Mouse (Mus musculus) fibroblast of lung, adult 2 months (primary cell): ENCODE results near the gene Actb.

ENCODE experiments used
- DNase-seq: peaks from one replicate; pipeline ENCODE4 v3.0.0-alpha.2; 2011; ENCODE audit warnings: low read depth

The Actb gene

GRCm38 (mm10) chr5:142922251-142922650 is 15.7 kb upstream of the Actb start:
- no peak for DNase-seq

DNA sequence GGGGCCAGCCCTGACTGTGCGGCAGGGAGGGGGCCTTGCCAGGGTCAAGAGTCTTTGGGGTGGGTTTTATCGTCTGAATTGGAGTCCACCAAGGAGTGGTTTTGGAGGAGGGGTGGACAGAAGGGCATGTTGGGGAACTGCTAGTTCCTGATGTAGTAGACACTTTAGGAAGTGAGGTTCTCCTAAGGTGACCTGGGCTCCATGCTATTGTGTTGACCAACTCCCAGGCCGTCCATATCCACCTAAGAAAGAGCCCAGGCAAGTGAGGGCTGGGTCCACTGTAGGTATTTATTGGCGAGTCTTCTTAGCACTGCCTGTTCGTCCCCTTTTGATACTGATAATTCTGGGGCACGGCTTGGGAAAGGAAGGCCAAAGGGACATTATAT is 14.5 kb upstream of the Actb start:
- DNase-seq: no peak

GRCm38 (mm10) chr5:142920311-142921073 is 13.9 kb upstream of the Actb start:
- DNase-seq: peak; percentile 89

DNA sequence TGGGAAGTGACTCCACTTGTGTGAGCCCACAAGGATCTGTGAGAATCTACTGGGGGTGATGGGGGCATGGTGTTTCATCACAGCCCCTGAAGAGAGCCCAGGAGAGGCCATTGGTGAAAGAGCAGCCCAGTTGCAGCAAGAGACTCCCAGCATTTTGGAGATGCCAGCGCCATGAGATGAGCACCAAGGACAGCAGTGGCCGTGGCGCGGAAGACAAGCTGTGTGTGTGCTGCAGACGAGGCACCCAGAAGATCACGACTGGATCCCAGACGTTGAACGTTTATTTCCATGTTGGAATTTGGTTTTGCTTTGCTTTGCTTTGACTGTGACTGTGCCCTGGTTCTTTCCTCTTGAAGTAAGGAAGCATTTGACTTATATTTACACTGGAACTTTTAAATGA is 10.8 kb upstream of the Actb start:
- no peak for DNase-seq

DNA sequence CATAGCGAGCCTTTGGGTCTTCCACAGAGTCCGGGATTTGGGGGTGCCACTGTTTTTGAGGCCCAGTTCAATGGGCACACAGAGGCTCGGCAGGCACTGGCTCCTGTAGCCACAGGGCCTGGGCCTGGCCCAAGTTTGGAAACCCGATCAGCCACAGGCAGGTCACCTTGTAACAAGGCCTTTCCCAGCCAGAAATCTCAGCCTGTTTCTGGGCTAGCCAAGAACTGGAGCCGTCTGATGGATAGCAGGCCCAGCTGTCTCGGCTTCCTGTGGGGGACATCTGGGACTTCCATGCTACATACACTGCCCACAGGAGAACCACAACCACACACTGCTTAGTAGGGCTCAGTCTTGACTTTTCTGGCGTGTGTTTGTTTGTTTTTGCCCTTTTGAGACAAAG is 10.0 kb upstream of the Actb start:
- no peak for DNase-seq

DNA sequence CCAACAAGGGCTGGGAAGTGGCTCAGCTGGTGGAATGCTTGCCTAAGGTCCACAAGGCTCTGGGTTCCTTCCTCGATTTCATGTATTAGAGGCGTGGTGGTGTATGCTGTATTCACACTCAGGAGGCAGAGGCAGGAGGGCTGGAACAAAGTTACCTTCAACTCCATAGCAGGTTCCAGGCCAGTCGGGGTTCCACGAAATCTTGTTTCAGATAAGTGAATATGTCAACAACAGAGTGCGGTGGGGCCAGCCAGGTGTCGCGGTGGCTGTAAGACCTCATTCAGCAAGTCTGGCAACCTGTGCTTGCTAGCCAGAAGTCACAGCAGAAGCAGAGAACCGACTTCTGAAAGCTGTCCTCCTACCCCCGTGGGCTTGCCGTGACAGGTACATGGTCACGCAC is 8.7 kb upstream of the Actb start:
- no peak for DNase-seq

GRCm38 (mm10) chr5:142912739-142913138 is 6.2 kb upstream of the Actb start:
- DNase-seq: no peak

DNA sequence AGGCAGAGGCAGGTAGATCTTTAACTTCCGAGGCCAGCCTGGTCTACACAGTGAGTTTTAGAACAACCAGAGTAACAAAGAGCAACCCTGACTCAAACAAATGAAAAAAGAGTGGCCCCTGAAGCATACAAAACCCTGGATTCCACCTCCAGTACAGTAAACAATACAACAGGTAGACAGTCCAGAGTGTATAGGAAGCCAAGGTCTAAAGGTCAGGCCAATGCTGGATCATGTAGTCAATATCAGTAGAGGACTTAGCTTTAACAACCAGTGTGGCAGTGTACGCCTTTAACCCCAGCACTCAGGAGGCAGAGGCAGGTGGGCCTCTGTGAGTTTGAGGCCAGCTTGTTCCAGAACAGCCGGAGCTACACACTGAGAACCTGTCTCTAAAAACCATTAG is 5.8 kb upstream of the Actb start:
- no peak for DNase-seq

GRCm38 (mm10) chr5:142911629-142912028 is 5.1 kb upstream of the Actb start:
- no peak for DNase-seq

- no peak for DNase-seq
Observed at GRCm38 (mm10) chr5:142909576-142910278, 3.2 kb upstream of the Actb start.

DNA sequence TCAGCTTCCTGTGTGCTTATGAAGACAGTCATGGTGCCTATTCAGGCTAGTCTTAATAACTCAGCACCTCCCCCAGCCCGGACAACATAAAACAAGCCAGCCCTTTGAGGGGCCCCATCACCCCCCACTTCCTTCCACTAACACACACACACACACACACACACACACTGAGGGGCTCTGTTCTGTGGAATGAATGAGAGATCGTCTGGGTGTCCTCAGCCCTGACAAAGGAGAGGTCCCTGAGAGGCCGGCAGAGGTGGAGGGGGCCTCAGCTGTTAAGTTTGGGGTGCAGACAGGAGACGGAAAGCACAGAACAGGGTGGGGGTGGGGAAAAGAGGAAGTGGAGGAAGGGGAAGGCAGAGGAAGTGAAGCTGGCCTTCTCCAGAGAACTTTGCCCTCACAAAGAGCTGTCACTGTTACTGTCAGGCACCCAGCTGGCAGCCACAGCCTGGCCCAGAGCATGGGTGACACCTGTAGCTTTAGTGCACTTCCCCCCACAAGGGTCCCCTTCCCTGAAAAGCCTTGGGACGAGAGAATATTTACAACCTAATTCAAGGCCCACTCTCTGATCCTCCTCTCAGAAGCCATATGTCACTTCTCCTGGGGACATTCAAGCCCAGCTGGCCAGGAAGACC is 2.5 kb upstream of the Actb start:
- no peak for DNase-seq

DNA sequence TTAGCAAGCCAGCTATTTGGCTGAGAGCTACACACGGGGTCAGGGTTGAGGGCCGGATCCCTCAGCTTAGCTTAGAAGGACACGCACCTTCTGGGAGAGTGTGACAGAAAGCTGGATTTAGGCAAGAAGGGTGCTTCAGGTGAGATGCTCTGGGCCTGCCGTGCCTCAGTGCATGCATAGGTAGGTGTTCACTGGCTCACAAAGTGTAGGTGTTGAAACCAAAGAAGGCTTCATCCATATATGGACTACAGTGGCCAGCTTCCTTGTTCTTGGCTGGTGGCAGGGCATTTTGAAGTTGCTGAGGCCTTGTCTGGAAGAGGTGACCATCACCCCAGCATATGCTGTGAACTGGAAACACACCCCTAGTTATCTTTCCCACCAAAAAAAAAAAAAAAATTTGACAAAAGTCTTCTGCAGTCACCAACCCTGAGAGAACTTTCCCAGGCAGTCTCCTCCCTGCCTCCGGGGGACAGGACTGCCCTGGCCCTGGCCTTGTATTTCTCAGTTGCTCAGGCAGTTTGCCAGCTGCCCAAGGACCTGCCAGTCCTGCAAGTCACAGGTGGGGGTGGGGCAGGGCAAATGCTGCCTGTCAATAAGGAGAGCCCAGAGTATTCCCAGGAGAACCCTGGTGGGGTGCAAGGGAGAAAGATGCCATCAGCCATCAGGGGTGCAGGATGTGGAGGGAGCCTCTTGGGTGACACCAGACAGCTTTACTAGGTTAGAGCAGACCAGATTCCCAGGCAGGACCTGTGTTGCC is 1.4 kb upstream of the Actb start:
- DNase-seq: no peak

DNA sequence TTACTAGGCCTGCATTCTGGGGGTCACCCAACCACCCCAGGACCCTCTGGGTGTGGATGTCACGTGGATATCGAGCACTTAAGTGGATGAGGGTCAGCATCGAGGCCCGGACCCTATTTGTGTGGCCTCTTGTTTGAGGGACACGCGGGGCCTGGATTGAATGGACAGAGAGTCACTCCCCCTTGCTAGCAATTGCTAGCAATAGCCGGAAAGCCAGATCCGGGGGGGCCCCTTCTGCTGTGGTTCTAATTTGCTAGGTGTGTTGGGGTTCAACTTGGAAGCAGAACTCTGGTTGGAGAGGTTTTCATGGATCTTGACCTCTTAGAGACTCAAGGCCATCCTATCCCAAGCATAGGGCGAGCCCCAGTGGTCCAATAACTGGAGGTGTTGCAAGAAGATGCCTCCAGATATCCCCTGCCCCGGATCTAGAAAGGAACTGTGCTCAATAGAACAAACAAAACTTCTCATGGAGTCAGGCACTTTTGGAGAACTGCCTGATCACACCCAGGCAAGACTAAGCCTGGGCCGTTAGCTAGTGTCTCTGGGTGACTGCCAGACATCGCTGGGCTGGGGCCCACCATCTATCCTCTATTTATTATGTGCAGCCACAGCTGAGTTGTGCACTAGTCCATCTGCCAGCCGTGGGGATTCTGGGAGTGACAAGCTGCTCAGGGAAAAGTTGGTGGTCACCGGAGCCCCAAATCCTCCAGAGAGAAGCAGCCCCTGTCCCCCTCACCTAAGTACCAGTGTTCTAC is 671 bp upstream of the Actb start:
- DNase-seq: no peak

DNA sequence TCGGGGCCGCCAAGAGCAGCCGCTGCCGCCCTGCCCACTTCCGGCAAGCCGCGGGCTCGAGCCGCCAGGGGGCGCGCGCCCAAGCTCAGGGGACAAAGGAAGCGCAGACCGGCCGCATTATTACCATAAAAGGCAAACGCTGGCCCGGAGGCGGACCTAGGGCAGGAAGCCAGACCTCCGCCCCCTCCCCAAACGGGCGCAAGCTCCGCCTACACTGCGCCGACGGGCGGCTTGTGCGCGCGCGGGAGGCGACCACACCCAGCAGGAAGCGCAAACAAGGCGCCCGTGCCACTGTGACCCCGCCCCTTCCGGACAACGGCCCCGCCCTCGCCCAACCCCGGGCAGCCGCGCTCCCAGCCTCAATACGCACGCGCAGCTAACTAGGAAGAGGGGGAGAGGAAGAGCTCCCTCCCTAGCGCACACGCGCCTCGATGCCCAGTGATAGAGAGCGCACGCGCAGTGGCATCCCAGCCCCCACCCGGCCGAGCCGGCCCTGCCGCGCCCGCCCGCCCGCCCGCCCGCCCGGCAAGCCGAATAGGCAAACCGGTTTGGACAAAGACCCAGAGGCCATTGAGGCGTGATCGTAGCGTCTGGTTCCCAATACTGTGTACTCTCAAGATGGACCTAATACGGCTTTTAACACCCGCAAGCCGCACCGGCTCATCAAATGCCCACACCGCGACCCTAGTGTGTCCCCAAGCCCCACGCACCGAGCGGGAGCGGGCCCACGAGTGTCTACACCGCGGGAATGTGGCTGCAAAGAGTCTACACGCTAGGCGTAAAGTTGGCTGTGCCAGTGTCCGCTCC is 626 bp downstream of the Actb start:
- peak; percentile 93 for DNase-seq

DNA sequence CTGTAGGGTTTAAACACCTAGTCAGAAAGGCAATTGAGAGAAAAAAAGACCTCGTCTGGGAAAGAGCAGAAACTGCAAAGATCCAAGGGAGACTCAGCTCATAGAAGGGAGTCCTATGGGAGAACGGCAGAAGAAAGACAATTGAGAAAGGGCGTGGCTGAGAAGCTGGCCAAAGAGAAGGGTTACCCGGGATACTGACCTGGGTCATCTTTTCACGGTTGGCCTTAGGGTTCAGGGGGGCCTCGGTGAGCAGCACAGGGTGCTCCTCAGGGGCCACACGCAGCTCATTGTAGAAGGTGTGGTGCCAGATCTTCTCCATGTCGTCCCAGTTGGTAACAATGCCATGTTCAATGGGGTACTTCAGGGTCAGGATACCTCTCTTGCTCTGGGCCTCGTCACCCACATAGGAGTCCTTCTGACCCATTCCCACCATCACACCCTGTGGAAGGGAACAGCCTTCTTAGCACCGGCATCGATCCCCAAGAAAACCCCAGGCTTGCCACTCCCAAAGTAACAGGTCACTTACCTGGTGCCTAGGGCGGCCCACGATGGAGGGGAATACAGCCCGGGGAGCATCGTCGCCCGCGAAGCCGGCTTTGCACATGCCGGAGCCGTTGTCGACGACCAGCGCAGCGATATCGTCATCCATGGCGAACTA is 1.4 kb downstream of the Actb start:
- no peak for DNase-seq

DNA sequence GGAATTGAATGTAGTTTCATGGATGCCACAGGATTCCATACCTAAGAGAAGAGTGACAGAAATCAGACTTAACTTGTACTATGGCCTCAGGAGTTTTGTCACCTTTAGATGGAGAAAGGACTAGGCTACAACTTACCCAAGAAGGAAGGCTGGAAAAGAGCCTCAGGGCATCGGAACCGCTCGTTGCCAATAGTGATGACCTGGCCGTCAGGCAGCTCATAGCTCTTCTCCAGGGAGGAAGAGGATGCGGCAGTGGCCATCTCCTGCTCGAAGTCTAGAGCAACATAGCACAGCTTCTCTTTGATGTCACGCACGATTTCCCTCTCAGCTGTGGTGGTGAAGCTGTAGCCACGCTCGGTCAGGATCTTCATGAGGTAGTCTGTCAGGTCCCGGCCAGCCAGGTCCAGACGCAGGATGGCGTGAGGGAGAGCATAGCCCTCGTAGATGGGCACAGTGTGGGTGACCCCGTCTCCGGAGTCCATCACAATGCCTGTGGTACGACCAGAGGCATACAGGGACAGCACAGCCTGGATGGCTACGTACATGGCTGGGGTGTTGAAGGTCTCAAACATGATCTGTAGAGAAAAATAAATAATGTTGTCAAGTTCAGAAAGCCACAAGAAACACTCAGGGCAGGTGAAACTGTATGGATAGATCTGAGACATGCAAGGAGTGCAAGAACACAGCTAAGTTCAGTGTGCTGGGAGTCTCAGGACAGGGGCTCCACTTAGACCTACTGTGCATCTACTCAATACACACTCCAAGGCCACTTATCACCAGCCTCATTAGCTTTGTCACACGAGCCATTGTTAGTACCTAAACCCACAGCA is 2.1 kb downstream of the Actb start:
- no peak for DNase-seq

GRCm38 (mm10) chr5:142903470-142904207 is 2.9 kb downstream of the Actb start:
- no peak for DNase-seq

GRCm38 (mm10) chr5:142902506-142903314 is 3.8 kb downstream of the Actb start:
- DNase-seq: no peak
